Mouse (Mus musculus) embryonic fibroblast, embryonic 13.5 days (primary cell): Measurements from ENCODE around the gene Col9a2. TPM values are rescaled to one million over a fixed set of nuclear protein-coding genes. Genes with fewer than 3 reads are reported as not detected.

ENCODE experiments used
- H3K27ac ChIP-seq: 2 replicates; pipeline ENCODE4 v1.5.1; 2012; ENCODE audit warnings: low read length, control low read depth, inconsistent platforms; ENCODE audit not compliant: insufficient read depth
- H3K4me1 ChIP-seq: 2 replicates; pipeline ENCODE4 v1.6.1; 2011; ENCODE audit warnings: low read length; ENCODE audit not compliant: control insufficient read depth, insufficient read depth
- H3K4me3 ChIP-seq: 2 replicates; pipeline ENCODE4 v1.5.1; 2011; ENCODE audit warnings: mild to moderate bottlenecking, control low read depth, low read length; ENCODE audit not compliant: insufficient read depth
- CTCF ChIP-seq: IDR thresholded peaks from 2 replicates; pipeline ENCODE4 v1.5.1; 2011; ENCODE audit warnings: mild to moderate bottlenecking, control low read depth, low read length, moderate library complexity, borderline replicate concordance; ENCODE audit not compliant: insufficient read depth
- POLR2A ChIP-seq: IDR thresholded peaks from 2 replicates; pipeline ENCODE4 v1.6.1; 2011; ENCODE audit warnings: low read depth, mild to moderate bottlenecking, control low read depth, low read length, moderate library complexity
- polyA plus RNA-seq: library from polyadenylated mRNA; stranded (reverse); fragments of >200 nt; gene quantifications from 2 replicates; pipeline ENCODE4 v1.2.4, GENCODE M21; 2011; ENCODE audit warnings: low read depth; ENCODE audit not compliant: missing spikeins, insufficient read length

Gene Col9a2
- polyA plus RNA-seq: 0.58 TPM in 1 of 2 replicates, not detected in the other

DNA sequence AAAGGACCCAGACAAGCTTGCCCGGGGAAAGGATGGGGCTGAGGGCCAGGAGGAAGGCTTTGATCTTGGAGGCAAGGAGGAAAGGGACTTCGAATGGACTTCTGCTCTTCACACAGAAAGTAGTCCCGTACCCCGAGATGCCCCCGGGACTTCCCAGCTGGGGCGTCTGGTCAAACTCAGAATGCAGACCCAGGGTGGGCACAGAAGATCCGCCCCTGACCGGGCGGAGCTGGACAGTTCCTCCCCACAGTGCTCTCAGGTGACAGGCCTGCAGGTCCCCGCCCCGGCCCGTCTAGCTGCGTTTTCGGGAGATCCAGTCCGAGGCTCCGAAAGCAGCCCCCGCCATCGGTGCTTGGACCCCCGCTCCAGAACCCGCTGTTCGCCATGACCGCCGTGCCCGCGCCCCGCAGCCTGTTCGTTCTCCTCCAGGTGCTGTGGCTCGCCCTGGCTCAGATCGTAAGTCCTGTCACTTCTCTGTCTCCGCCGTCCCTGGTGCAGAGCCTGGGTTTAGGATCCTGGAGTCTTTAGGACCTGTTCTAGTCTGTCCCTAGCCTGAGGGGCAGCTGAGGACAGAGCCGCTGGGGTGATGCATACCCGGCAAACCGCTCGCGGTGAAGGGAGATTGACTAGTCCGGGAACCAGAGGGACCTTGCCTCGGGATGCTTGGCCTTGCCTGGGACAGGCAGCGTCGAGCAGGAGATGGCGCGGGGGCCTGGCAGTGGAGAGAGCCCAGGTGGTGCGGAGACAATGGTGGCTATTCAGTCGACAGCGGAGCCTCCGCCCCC lies at the start of gene Col9a2:
Gene Col9a2, plus strand, starts transcription at position 55 of the 785 bp plus-strand sequence.
- Histone ChIP-seq H3K4me1 (no peaks in the 10 kb centered on the region), H3K4me3 (peak within 1 kb of the TSS; percentile 17), H3K27ac (no peak within 1 kb of the TSS)
- TF ChIP-seq CTCF (no peak), POLR2A (no peak)

DNA sequence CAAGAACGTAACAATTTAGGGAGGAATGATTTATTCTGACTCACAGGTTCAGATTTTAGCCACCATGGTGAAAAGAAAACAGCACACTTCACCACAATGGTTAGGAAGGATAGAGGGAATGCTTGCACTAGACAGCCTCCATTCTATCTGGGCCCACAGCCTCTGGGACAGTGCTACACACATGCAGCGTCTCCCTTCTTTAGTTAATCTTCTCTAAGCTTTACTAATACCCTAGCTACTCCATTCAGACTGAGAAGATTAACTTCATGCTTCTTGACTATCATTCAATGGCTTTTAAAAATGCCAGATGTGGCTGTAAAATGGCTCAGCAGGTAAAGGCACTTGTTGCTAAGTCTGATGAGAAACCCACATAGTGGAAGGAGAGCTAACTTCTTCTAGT lies 46.9 kb upstream of the Col9a2 start:
- no peaks in the 10 kb centered on the region; the same call in 1 of the 2 replicates for H3K4me1 ChIP-seq
- TF ChIP-seq POLR2A (no peak), CTCF (no peak)
- H3K27ac ChIP-seq: no peak overlapping the region
- no peak overlapping the region for H3K4me3 ChIP-seq

DNA sequence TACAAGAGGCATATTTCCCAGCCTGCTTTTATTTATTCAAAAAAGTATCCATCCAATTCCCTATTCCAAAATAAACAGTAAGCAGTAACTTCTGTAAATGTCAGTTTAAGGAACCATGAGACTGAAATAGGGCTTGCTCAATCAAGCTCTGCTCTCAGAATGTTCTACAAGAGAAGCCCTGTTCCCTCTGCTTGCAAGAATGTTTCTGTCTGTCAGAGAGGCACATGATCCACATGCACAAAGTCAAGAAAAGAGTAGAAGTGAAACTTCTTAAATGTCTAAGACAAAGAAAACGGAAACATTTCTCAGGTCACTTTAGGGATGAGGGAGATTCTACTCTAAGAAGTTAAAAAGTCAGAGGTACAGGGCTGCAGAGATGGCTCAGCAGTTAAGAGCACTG lies 46.2 kb upstream of the Col9a2 start:
- H3K4me1 ChIP-seq: no peaks in the 10 kb centered on the region; the same call in 1 of the 2 replicates
- no peak overlapping the region for H3K27ac ChIP-seq
- H3K4me3 ChIP-seq: no peak overlapping the region
- TF ChIP-seq POLR2A: no peak
- no peak for TF ChIP-seq CTCF

DNA sequence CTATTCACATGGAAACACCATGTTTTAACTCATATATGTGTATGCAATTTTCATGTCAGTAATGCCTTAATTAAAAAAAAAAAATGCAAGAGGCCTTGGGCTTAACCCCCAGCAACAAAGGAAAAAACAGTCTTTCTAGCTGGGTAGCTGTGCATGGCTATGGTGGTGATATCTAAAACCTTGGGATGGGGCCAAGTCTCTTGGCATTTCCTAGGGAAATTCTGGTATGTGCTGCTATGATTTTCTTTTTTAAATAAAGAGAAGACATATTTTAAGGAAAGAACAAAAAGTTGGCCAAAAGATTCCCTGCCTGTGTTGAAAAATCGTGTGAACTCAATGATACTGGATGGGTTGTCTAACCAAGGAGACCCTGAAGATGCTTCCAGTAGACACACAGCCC lies 43.3 kb upstream of the Col9a2 start:
- H3K27ac ChIP-seq: no peak overlapping the region
- no peaks in the 10 kb centered on the region; the same call in 1 of the 2 replicates for H3K4me1 ChIP-seq
- TF ChIP-seq POLR2A (no peak), CTCF (no peak)
- no peak overlapping the region for H3K4me3 ChIP-seq

DNA sequence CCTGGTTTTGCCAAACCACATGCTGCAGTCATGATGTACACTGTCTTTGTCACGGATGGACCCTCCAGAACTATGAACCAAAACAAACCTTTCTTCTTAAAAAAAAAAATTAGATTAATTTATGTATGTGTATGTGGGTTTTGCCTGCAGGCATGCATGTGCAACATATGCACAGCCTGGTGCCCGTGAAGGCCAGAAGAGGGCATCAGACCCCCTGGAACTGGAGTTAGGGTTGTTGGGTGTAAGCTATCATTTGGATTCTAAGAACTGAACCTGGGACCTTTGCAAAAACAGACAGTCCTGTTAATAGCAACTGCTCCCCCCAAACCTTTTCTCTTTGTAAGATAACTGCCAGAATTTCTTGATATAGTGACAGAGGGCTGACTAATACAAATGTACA lies 38.1 kb upstream of the Col9a2 start:
- TF ChIP-seq POLR2A: no peak
- no peak for TF ChIP-seq CTCF
- H3K4me1 ChIP-seq: peaks cover 11% of the 10 kb centered on the region
- H3K27ac ChIP-seq: no peak overlapping the region
- H3K4me3 ChIP-seq: no peak overlapping the region

DNA sequence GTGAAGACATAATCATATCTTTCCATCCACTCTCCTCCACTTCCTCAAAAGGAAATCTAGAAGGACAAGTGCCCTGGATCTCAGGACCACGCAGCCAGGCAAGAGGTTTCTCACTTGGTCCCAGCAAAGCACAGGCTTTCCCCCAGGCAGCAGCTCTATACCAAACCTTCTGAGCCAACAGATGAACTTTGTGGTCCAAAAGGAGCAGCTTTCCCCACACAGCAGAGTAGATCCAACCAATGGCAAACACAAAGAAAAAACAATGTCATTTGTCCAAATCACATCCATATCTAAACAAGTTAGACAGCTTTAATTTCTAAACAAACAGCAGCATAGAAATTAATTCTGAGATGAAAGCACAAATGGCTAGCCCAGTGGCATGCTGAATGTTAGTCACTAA lies 37.5 kb upstream of the Col9a2 start:
- Histone ChIP-seq H3K27ac (no peak overlapping the region), H3K4me1 (peaks cover 11% of the 10 kb centered on the region), H3K4me3 (no peak overlapping the region)
- TF ChIP-seq POLR2A: no peak
- no peak for TF ChIP-seq CTCF

DNA sequence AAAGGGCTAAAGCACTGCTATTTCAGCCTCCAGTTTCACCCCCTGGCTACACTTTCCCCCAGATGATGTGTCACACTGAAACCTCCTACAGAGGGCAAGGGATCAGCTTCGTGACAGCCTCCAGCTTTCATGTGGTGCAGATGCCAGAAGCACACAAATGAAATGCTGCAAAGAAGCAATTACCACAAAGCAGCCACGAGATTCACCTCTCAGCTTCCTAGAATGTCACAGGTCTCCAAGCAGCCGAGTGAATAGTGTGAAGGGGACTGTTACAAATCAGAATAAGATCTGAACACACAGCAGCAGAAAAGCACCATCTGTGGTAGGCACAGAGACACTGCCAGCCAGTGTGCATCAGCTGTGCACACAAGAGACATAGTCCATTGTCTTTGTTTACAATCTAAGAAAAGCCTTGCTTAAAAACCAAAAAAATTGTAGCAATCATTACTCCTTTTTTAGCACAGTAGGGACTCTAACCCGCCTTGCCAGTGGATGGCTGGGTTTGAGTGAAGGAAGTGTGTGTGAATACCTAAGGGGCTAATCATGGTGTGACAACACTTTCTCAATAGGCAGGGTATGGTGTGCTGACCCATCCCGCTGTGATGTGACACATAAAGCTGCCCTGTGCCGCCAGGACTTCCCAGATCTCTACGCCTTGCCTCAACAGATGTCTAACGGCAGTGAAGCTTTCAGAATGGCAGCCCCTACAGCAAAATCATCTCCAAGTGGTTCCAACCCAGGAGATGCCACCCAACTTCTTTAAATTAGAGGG lies 36.6 kb upstream of the Col9a2 start:
- no peak for TF ChIP-seq POLR2A
- no peak for TF ChIP-seq CTCF
- H3K4me3 ChIP-seq: no peak overlapping the region
- peaks cover 11% of the 10 kb centered on the region for H3K4me1 ChIP-seq
- no peak overlapping the region for H3K27ac ChIP-seq

DNA sequence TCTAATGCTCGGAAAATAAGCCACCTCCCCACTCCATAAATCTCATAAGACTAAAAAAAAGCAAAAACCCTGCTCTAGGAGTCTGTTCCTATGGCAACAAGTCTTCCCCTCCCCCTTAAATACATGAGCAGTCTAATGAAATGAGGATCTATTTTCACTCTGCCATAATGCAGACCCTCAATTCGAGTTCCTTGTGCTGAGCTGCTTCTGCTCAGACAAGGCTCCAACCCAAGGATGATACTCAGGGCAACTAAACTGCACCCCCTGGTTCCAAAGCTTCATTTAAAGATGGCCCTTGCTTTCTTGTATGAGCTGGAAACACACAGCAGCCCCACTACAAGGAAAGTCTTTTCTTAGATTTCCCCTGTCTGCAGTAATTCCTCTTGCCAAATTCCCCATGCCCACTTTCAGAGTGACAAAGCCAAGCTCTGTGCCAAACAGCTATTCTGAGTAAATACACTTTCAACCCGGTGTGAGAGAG lies 35.5 kb upstream of the Col9a2 start:
- Histone ChIP-seq H3K4me1 (peaks cover 14% of the 10 kb centered on the region), H3K27ac (no peak overlapping the region), H3K4me3 (no peak overlapping the region)
- TF ChIP-seq CTCF (no peak), POLR2A (no peak)

DNA sequence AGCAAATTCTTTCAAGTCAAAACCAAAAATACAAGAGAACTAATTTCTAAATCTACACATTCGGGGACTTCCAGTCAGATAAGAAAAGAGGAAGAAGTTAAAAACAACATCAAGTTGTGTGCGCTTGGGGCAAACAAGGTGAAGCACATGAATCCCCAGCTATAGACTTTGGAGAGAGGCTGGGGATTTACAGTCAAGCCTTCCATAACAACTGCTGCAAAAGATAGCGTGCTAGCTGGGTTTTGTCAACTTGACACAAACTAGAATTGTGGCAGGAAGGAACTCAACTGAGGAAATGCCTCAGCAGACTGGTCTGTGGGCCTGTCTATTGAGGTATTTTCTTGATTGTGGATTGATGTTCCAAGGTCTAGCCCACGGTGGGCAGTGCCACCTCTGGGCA lies 34.5 kb upstream of the Col9a2 start:
- TF ChIP-seq POLR2A: no peak
- H3K4me3 ChIP-seq: no peak overlapping the region
- peaks cover 16% of the 10 kb centered on the region for H3K4me1 ChIP-seq
- no peak overlapping the region for H3K27ac ChIP-seq

DNA sequence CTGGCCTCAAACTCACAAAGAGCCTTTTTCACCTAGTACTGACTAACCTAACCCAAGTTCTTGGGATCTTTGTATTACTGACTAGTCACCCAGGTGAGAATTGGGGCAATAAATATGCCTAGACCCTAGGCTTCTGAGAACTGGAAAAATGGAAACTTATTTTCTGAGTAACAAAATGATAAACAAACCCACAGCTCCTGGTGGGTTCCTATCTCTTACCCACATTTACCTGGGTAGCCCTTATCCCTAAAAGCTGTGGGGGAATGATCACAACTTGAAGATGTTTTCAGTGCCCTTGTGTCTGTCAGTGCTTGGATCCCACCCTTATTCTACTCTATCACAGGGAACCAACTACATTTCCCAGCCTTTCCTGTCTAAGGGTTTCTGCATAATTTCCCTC lies 32.2 kb upstream of the Col9a2 start:
- H3K4me1 ChIP-seq: peaks cover 22% of the 10 kb centered on the region
- TF ChIP-seq CTCF: no peak
- TF ChIP-seq POLR2A: no peak
- H3K27ac ChIP-seq: no peak overlapping the region
- no peak overlapping the region for H3K4me3 ChIP-seq
